Mouse (Mus musculus) intestine, postnatal 0 days (tissue): ENCODE results near the gene Glrx2. TPM values are rescaled to one million over a fixed set of nuclear protein-coding genes. Genes with fewer than 3 reads are reported as not detected.

Experiments used
- ATAC-seq: fragments of 200-750 bp; cut with Nextera tagmentation; 2 replicates; pipeline ENCODE4 v1.8.0; 2017; ENCODE audit warnings: mild to moderate bottlenecking, moderate TSS enrichment, moderate library complexity
- H3K27ac ChIP-seq: fragments of 300-500 bp; sonication (generic); 2 replicates; pipeline ENCODE4 v1.5.1; 2014; ENCODE audit warnings: mild to moderate bottlenecking, low read depth, low read length, moderate library complexity
- H3K27me3 ChIP-seq: fragments of 300-500 bp; sonication (generic); replicated peaks from 2 replicates; pipeline ENCODE4 v1.6.1; 2014; ENCODE audit warnings: low read length, mixed read lengths; ENCODE audit not compliant: control insufficient read depth, insufficient read depth
- H3K36me3 ChIP-seq: fragments of 300-500 bp; sonication (generic); 2 replicates; pipeline ENCODE4 v1.6.1; 2014; ENCODE audit warnings: mild to moderate bottlenecking, moderate library complexity; ENCODE audit not compliant: control insufficient read depth, insufficient read depth
- H3K4me1 ChIP-seq: fragments of 300-500 bp; sonication (generic); replicated peaks from 2 replicates; pipeline ENCODE4 v1.6.1; 2014; ENCODE audit warnings: antibody characterized with exemption, low read length, mixed read lengths; ENCODE audit not compliant: control insufficient read depth, insufficient read depth
- H3K4me2 ChIP-seq: fragments of 300-500 bp; sonication (generic); replicated peaks from 2 replicates; pipeline ENCODE4 v1.6.1; 2014; ENCODE audit warnings: low read depth, mild to moderate bottlenecking, moderate library complexity
- H3K4me3 ChIP-seq: fragments of 300-500 bp; sonication (generic); 2 replicates; pipeline ENCODE4 v1.5.1; 2014; ENCODE audit warnings: low read depth, low read length
- H3K9ac ChIP-seq: fragments of 300-500 bp; sonication (generic); 2 replicates; pipeline ENCODE4 v1.6.1; 2014; ENCODE audit warnings: mild to moderate bottlenecking, low read depth, low read length
- H3K9me3 ChIP-seq: fragments of 300-500 bp; sonication (generic); 2 replicates; pipeline ENCODE4 v1.6.1; 2016; ENCODE audit warnings: mixed run types; ENCODE audit not compliant: control insufficient read depth
- CTCF ChIP-seq: sonication (generic); IDR thresholded peaks from 2 replicates; pipeline ENCODE4 v1.5.1; 2016; ENCODE audit warnings: low read depth, mild to moderate bottlenecking, control low read depth, antibody characterized with exemption, moderate library complexity
- WGBS: fragments of 180-500 bp; shearing (Covaris S2); extraction: QIAGEN DNeasy Blood & Tissue Kit; methylation state at CpG from one replicate; pipeline ENCODE4 v1.1.7; 2014; 5-methylcytosine and 5-hydroxymethylcytosine counted together
- polyA plus RNA-seq: library from polyadenylated mRNA; unstranded; fragments of >200 nt; fragmentation: Nextera tagmentation; extraction: Ambion mirVana; gene quantifications from 2 replicates; pipeline ENCODE4 v1.2.1, GENCODE M21; 2015

Gene Glrx2
- polyA plus RNA-seq, 1 experiment from 2014 or later, result 104 TPM

DNA sequence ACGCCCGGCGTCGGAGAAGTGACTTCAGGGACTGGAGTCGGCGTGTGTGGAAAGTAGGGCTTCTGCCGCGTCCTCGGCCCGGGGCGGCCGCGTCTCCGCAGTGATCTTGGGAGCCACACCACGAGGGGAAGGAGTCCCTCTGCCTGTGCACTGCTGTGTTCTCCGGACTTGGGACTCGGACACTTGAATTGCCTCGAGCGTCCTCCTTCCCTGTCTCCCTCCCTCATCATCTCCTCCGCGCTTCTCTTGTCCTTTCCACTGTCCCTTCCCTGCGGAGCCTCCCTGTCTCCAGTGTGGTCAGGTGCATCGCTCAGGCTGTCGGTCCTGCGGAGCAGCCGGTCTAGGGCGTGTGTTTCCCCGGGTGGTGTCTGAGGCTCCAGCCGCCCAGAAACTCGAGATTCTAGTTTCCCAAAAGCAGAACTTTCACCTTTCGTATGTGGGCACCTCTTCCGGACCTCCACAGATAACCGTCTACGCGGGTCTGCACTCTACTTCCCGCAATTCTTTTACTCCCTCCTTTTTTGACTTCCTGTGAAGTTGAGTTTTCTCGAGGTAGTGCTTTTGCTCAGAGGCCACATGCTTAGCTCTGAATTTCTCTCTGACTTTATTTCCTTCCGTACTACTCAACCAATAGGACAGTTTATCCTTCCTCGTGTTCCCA, 61.5 kb downstream of the Glrx2 start:
- Histone ChIP-seq H3K4me1 (no peaks in the 10 kb centered on the region), H3K27me3 (no peaks in the 10 kb centered on the region), H3K4me2 (peak overlapping the region; percentile 84), H3K36me3 (0 out of 2 replicates have a peak, but pooled peaks cover 6% of the 10 kb centered on the region), H3K4me3 (peak overlapping the region; percentile 77), H3K27ac (peak overlapping the region; percentile 78), H3K9ac (peak overlapping the region; percentile 85), H3K9me3 (no peaks in the 10 kb centered on the region)
- under 1% methylated on average over 25 of the region's 39 CpGs for WGBS
- peak; percentile 53 for ATAC-seq
- TF ChIP-seq CTCF, result no peak

DNA sequence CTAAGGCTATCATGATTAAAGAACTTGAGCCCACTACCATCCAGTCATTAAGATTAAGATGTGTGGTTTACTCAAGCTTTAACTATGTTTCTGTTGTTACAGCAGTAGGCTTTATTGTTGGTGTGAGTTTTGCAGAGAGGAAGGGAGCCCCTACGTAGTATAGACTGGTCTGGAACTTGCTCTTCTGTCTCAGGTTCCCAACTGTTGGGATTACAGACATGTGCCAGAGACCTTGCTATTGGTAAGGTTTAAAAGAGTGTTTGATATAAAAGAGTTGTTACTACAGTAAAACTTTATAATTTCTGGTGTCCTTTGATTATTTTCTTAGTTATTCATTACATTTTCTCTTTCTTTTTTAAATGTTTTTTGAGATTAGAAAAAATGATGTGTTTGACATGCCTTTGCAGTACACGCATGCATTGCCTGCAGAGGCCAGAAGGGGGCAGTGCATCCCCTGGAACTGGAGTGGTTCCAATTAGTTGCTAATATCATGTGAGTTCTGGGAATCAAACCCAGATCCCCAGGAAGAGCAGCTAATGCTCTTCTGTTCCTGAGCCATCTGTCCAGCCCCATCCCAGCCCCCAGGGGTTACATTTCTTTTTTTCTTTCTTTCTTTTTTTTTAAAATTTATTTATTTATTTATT, 72.6 kb downstream of the Glrx2 start:
- TF ChIP-seq CTCF, result peak; percentile 75
- H3K36me3 ChIP-seq, result no peaks in the 10 kb centered on the region; the same call in 1 of the 2 replicates
- 74% methylated on average over 2 of the region's 2 CpGs for WGBS
- no peak for ATAC-seq
- H3K27ac ChIP-seq, result no peak overlapping the region
- no peaks in the 10 kb centered on the region for H3K27me3 ChIP-seq
- no peaks in the 10 kb centered on the region for H3K4me1 ChIP-seq
- H3K9me3 ChIP-seq, result no peaks in the 10 kb centered on the region
- H3K4me3 ChIP-seq, result no peak overlapping the region
- no peak overlapping the region for H3K4me2 ChIP-seq
- H3K9ac ChIP-seq, result no peak overlapping the region

Other genes with a start within 250 kb of the Glrx2 start
- 0.14 and 0.17 TPM in 2 replicates for gene B3galt2, start 75.7 kb upstream of the Glrx2 start, polyA plus RNA-seq
- gene Cdc73, start 13.4 kb upstream of the Glrx2 start, polyA plus RNA-seq, result 12.6 and 14.3 TPM in 2 replicates
- 3.4 and 3.9 TPM in 2 replicates for gene Trove2, start 60.7 kb downstream of the Glrx2 start, polyA plus RNA-seq
- 65.7 and 68.0 TPM in 2 replicates for gene Uchl5, start 60.9 kb downstream of the Glrx2 start, polyA plus RNA-seq